Mouse (Mus musculus): Measurements from ENCODE around the gene Pcnx.

- no peak for TF ChIP-seq CTCF (IDR thresholded peaks at IDR 0.05; ENCODE audit: low read depth, low read length)
- no peak for TF ChIP-seq POLR2A (IDR thresholded peaks at IDR 0.05; ENCODE audit: borderline replicate concordance, low read depth, low read length)
Observed at GRCm38 (mm10) chr12:81865183-81865582, 5.4 kb downstream of the Pcnx start.
